Mouse (Mus musculus): ENCODE results near the gene H3f3a. TPM values are rescaled to one million over a fixed set of nuclear protein-coding genes. Genes with fewer than 3 reads are reported as not detected.
A peak's percentile ranks its signal among the peaks of the same experiment; 100 is the strongest.

The H3f3a gene
- polyA plus RNA-seq, 1 experiment = 339 TPM

GRCm38 (mm10) chr1:180824721-180825120, 11.0 kb upstream of the H3f3a start:
- H3K4me3 ChIP-seq (replicated peaks; ENCODE audit: extremely low read depth, low read depth, low read length) = no peak overlapping the region
- DNase-seq = no peak
- 59% methylated on average over 3 of the region's 3 CpGs for WGBS
- TF ChIP-seq POLR2A (IDR thresholded peaks at IDR 0.05; ENCODE audit: borderline replicate concordance, extremely low read depth, low read depth, low read length) (no peak), CTCF (IDR thresholded peaks at IDR 0.05; ENCODE audit: insufficient read depth, low read length) (no peak)
- H3K4me1 ChIP-seq (ENCODE audit: control insufficient read depth, insufficient read depth, low read length) = no peaks in the 10 kb centered on the region

- H3K4me3 ChIP-seq (replicated peaks; ENCODE audit: extremely low read depth, low read depth, low read length) = no peak overlapping the region
- no peak for DNase-seq
- H3K4me1 ChIP-seq (ENCODE audit: control insufficient read depth, insufficient read depth, low read length) = no peaks in the 10 kb centered on the region
- 66% methylated on average over 3 of the region's 3 CpGs for WGBS
- TF ChIP-seq POLR2A (IDR thresholded peaks at IDR 0.05; ENCODE audit: borderline replicate concordance, extremely low read depth, low read depth, low read length) (no peak), CTCF (IDR thresholded peaks at IDR 0.05; ENCODE audit: insufficient read depth, low read length) (no peak)
These were observed 10.0 kb upstream of the H3f3a start for GRCm38 (mm10) chr1:180823716-180824115.

DNA sequence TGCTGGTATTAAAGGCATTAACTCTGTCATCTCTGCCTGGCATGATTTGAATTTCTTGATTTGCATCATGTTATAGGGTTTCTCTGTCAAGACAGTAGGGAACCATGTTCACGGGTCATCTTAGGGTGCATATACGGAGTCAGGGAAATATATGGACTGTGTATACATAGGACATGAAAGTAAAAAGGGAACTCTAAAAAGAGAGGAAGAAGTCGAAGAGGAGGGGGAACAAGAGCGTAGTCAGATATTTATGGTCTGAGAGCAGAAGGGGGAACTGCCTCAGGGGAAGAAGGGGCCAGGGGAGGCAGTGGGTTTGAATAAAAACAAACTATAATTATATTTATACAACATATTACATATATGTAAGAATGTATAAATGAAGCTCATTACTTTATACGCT, 8.5 kb upstream of the H3f3a start:
- whole genome bisulfite sequencing = 76% methylated on average over 5 of the region's 5 CpGs
- Histone ChIP-seq H3K4me1 (ENCODE audit: control insufficient read depth, insufficient read depth, low read length) (no peaks in the 10 kb centered on the region), H3K4me3 (replicated peaks; ENCODE audit: extremely low read depth, low read depth, low read length) (no peak overlapping the region)
- TF ChIP-seq CTCF (IDR thresholded peaks at IDR 0.05; ENCODE audit: insufficient read depth, low read length) (no peak), POLR2A (IDR thresholded peaks at IDR 0.05; ENCODE audit: borderline replicate concordance, extremely low read depth, low read depth, low read length) (no peak)
- DNase-seq = no peak

GRCm38 (mm10) chr1:180821101-180821500, 7.4 kb upstream of the H3f3a start:
- no peak for TF ChIP-seq CTCF (IDR thresholded peaks at IDR 0.05; ENCODE audit: insufficient read depth, low read length)
- no peak for TF ChIP-seq POLR2A (IDR thresholded peaks at IDR 0.05; ENCODE audit: borderline replicate concordance, extremely low read depth, low read depth, low read length)
- H3K4me1 ChIP-seq (ENCODE audit: control insufficient read depth, insufficient read depth, low read length) = no peaks in the 10 kb centered on the region
- WGBS = 82% methylated on average over 6 of the region's 6 CpGs
- DNase-seq = no peak
- H3K4me3 ChIP-seq (replicated peaks; ENCODE audit: extremely low read depth, low read depth, low read length) = no peak overlapping the region

DNA sequence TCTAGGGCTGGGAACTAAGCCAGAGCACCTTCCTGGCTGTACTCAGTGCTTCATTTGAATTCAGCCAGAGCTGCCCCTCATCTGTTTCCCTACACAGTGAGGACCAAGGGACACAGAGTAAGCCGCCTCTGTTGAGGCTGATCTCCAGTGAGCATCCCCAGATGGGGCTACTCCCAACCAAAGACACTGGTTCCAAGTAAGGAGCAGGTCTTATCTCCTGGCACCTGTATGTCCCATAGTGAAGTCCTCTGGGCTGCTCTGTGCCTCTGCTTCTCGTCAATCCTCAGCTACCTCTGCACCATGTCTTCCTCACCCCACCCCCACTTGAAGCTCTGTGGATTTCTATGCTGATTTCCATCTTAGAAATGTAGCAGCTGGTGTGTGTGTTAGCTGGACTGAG, 4.3 kb upstream of the H3f3a start:
- whole genome bisulfite sequencing = 85% methylated on average over 2 of the region's 2 CpGs
- TF ChIP-seq POLR2A (IDR thresholded peaks at IDR 0.05; ENCODE audit: borderline replicate concordance, extremely low read depth, low read depth, low read length) = no peak
- no peak for TF ChIP-seq CTCF (IDR thresholded peaks at IDR 0.05; ENCODE audit: insufficient read depth, low read length)
- H3K4me3 ChIP-seq (replicated peaks; ENCODE audit: extremely low read depth, low read depth, low read length) = no peak overlapping the region
- DNase-seq = no peak
- H3K4me1 ChIP-seq (ENCODE audit: control insufficient read depth, insufficient read depth, low read length) = no peaks in the 10 kb centered on the region; the same call in 1 of the 2 replicates

GRCm38 (mm10) chr1:180815371-180816024, 1.8 kb upstream of the H3f3a start:
- no peak overlapping the region for H3K4me3 ChIP-seq (replicated peaks; ENCODE audit: extremely low read depth, low read depth, low read length)
- no peak for DNase-seq
- H3K4me1 ChIP-seq (ENCODE audit: control insufficient read depth, insufficient read depth, low read length) = peaks cover under 1% of the 10 kb centered on the region
- WGBS = 81% methylated on average over 12 of the region's 12 CpGs
- no peak for TF ChIP-seq POLR2A (IDR thresholded peaks at IDR 0.05; ENCODE audit: borderline replicate concordance, extremely low read depth, low read depth, low read length)
- no peak for TF ChIP-seq CTCF (IDR thresholded peaks at IDR 0.05; ENCODE audit: insufficient read depth, low read length)

GRCm38 (mm10) chr1:180813409-180813884, 296 bp downstream of the H3f3a start:
- Histone ChIP-seq H3K4me3 (replicated peaks; ENCODE audit: extremely low read depth, low read depth, low read length) (peak overlapping the region; percentile 99), H3K4me1 (ENCODE audit: control insufficient read depth, insufficient read depth, low read length) (peaks cover 6% of the 10 kb centered on the region)
- WGBS = 1% methylated on average over 51 of the region's 65 CpGs
- TF ChIP-seq POLR2A (IDR thresholded peaks at IDR 0.05; ENCODE audit: borderline replicate concordance, extremely low read depth, low read depth, low read length) (peak; percentile 93), CTCF (IDR thresholded peaks at IDR 0.05; ENCODE audit: insufficient read depth, low read length) (no peak)
- peak; percentile 96 for DNase-seq

DNA sequence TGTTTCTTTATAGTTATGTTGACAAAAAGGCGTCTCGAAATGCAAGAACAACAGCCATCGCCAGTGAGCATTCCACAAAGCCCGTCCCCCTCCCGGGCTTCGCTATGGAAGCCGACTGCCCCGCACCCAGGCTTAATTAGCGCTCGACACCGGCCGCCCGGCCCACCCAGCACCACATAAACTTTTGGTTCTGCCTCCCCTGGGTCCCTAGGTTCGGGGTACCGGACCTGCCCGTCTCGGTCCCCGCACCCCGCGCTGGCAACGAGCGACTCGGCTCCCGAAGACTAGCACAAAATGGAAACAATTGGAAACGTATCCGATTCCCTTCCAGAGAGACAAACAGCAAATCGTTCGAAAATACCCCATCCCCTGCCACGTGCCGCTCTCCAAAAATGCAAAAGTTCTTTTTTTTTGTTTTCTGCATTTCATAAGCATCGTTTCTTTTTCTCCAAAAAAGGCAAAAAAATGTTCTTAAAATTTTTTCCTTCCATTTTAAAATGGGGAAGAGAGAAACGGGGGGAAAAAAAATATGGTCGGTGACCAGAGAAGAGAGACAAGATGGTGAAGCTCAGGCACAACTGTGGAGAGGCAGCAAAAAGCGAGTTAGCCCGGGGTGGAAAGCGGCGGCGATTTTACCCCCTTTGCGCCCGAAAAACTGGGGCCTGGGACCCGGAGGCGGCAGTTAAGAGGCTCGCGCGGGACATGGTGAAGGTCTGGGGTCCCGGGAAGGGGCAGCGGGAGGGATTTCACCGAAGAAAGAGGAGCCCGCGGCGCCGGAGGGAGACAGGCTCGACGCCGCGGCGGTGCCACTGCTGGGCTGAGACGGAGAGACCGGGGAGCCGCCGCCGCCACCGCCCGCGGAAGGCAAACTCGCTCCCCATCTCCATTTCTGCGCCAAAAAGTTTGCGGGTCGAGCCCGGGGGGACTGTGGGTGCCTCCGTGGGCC, 1.0 kb downstream of the H3f3a start:
- H3K4me3 ChIP-seq (replicated peaks; ENCODE audit: extremely low read depth, low read depth, low read length) = peak overlapping the region; percentile 70
- WGBS = under 1% methylated on average over 71 of the region's 71 CpGs
- DNase-seq = peak; percentile 73
- H3K4me1 ChIP-seq (ENCODE audit: control insufficient read depth, insufficient read depth, low read length) = peaks cover 6% of the 10 kb centered on the region
- no peak for TF ChIP-seq POLR2A (IDR thresholded peaks at IDR 0.05; ENCODE audit: borderline replicate concordance, extremely low read depth, low read depth, low read length)
- no peak for TF ChIP-seq CTCF (IDR thresholded peaks at IDR 0.05; ENCODE audit: insufficient read depth, low read length)

DNA sequence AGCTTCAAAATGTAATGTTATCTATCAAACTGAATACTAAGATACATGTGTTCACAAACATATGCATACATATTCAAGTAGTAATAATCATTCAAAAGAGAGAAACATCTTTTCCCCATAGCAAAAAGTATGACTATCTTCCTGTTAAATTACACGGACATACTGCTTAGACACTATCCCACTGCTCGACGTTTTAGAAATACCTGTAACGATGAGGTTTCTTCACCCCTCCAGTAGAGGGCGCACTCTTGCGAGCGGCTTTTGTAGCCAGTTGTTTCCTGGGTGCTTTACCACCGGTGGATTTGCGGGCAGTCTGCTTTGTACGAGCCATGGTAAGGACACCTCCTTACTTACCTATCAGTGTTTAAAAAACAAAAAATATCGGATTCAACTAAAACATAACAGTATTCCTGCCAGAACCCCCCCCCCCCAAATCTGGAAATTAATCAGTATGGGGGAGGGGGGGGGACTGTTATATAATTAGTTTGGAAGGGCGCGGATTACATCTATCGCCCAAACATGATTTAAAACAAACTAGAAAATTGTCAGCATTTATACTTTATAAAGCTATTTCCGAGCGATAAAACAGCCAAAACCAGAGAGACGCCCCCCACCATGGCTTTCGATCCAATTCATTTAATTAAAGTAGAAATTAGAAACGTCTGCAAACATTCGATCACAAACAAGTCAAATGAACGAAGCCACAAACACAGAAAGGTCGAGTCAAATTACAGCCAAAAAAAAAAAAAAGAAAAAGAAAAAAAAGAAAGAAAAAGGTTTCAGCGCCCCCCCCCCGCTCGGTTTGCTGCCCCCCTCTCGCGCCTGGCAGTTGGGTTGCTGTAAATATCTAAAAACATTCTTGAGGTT, 1.9 kb downstream of the H3f3a start:
- under 1% methylated on average over 27 of the region's 27 CpGs for WGBS
- Histone ChIP-seq H3K4me3 (replicated peaks; ENCODE audit: extremely low read depth, low read depth, low read length) (peak overlapping the region; percentile 70), H3K4me1 (ENCODE audit: control insufficient read depth, insufficient read depth, low read length) (peaks cover 10% of the 10 kb centered on the region)
- TF ChIP-seq CTCF (IDR thresholded peaks at IDR 0.05; ENCODE audit: insufficient read depth, low read length) (peak; percentile 28; the same call in 1 of the 2 replicates), POLR2A (IDR thresholded peaks at IDR 0.05; ENCODE audit: borderline replicate concordance, extremely low read depth, low read depth, low read length) (no peak)
- DNase-seq = no peak
